Mouse (Mus musculus) bone marrow, adult 2 months (tissue): ENCODE measurements around the gene Pdgfb.

ENCODE experiments used
- CTCF ChIP-seq: fragments of 200-500 bp; IDR thresholded peaks from 2 replicates; pipeline ENCODE4 v1.5.1; 2011; ENCODE audit warnings: low read length, control low read depth; ENCODE audit not compliant: control insufficient read depth, insufficient read depth
- POLR2A ChIP-seq: fragments of 200-500 bp; IDR thresholded peaks from 2 replicates; pipeline ENCODE4 v1.6.1; 2011; ENCODE audit warnings: low read depth, mild to moderate bottlenecking, control low read depth, low read length, borderline replicate concordance; ENCODE audit not compliant: control insufficient read depth

DNA sequence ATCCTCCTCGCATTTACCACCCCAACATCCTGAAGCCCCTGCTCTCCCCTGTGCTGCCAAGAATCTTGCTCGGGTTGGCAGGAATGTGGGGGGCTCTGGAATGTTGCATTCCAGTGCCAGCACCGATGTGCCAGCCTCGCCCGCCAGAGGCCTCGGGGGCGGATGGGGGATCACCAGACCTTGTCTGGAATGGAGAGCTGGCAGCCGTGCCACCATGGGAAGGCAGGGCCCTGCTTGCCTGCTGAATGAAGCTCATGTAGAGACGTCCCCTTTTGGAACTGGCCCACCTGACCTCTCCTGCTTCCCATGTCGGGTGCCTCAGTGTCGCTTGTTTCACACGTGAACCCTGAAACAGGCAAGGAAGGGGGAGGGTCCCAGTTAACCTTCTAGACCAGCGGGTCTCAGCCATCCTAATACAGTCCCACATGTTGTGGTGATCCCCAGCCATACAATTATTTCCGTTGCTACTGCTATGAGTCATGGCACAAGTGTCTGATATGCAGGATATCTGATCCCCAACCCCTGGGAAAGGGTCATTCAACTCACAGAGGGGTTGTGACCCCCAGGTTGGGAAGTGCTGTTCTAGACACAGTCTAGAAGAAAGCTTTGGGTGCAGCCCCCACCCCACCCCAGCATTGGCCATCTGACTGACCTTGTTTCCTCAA, 12.0 kb upstream of the Pdgfb start:
- TF ChIP-seq CTCF (no peak), POLR2A (no peak)
